Mouse (Mus musculus) midbrain, embryonic 12.5 days (tissue): ENCODE data around the gene Shld2. TPM values are rescaled to one million over a fixed set of nuclear protein-coding genes. Genes with fewer than 3 reads are reported as not detected.

Source experiments
- ATAC-seq: fragments of 200-750 bp; cut with Nextera tagmentation; 2 replicates; pipeline ENCODE4 v1.8.0; 2017; ENCODE audit warnings: low read depth, moderate TSS enrichment, moderate library complexity; ENCODE audit not compliant: low FRiP score
- H3K27ac ChIP-seq: fragments of 300-500 bp; sonication (generic); replicated peaks from 2 replicates; pipeline ENCODE4 v1.5.1; 2016; ENCODE audit warnings: mild to moderate bottlenecking
- H3K27me3 ChIP-seq: fragments of 300-500 bp; sonication (generic); 2 replicates; pipeline ENCODE4 v1.6.1; 2016; ENCODE audit warnings: mild to moderate bottlenecking
- H3K36me3 ChIP-seq: fragments of 300-500 bp; sonication (generic); 2 replicates; pipeline ENCODE4 v1.6.1; 2016
- H3K4me1 ChIP-seq: fragments of 300-500 bp; sonication (generic); 2 replicates; pipeline ENCODE4 v1.6.1; 2016
- H3K4me2 ChIP-seq: fragments of 300-500 bp; sonication (generic); replicated peaks from 2 replicates; pipeline ENCODE4 v1.6.1; 2016; ENCODE audit warnings: mild to moderate bottlenecking, moderate library complexity
- H3K4me3 ChIP-seq: fragments of 300-500 bp; sonication (generic); 2 replicates; pipeline ENCODE4 v1.5.1; 2016; ENCODE audit warnings: mild to moderate bottlenecking
- H3K9ac ChIP-seq: fragments of 300-500 bp; sonication (generic); replicated peaks from 2 replicates; pipeline ENCODE4 v1.6.1; 2016; ENCODE audit warnings: mild to moderate bottlenecking, moderate library complexity
- H3K9me3 ChIP-seq: fragments of 300-500 bp; sonication (generic); 2 replicates; pipeline ENCODE4 v1.6.1; 2016; ENCODE audit warnings: mild to moderate bottlenecking
- WGBS: fragments of 180-500 bp; shearing (Covaris S2); methylation state at CpG from one replicate; pipeline ENCODE4 v1.1.7; 2016; 5-methylcytosine and 5-hydroxymethylcytosine counted together
- polyA plus RNA-seq: library from polyadenylated mRNA; unstranded; fragments of >200 nt; fragmentation: Nextera tagmentation; extraction: Ambion mirVana; gene quantifications from 2 replicates; pipeline ENCODE4 v1.2.1, GENCODE M21; 2016

The Shld2 gene
- polyA plus RNA-seq, 1 experiment from 2014 or later, result 7.9 TPM

- Histone ChIP-seq H3K27me3 (no peaks in the 10 kb centered on the region), H3K27ac (no peak overlapping the region)
- 49% methylated on average over 2 of the region's 2 CpGs for WGBS
These were observed 101.6 kb downstream of the Shld2 start for GRCm38 (mm10) chr14:34208651-34209050.

GRCm38 (mm10) chr14:34207996-34208395 is 102.3 kb downstream of the Shld2 start:
- WGBS, result 83% methylated on average over 6 of the region's 6 CpGs
- H3K9me3 ChIP-seq, result no peaks in the 10 kb centered on the region
- H3K36me3 ChIP-seq, result no peaks in the 10 kb centered on the region
- no peak overlapping the region for H3K4me3 ChIP-seq
- H3K4me1 ChIP-seq, result no peaks in the 10 kb centered on the region
- H3K27ac ChIP-seq, result no peak overlapping the region
- no peaks in the 10 kb centered on the region for H3K27me3 ChIP-seq
- H3K9ac ChIP-seq, result no peak overlapping the region
- no peak overlapping the region for H3K4me2 ChIP-seq
- ATAC-seq, result no peak

More at GRCm38 (mm10) chr14:34208651-34209050, 101.6 kb downstream of the Shld2 start:
- Histone ChIP-seq H3K36me3 (no peaks in the 10 kb centered on the region), H3K9ac (no peak overlapping the region), H3K9me3 (no peaks in the 10 kb centered on the region), H3K4me2 (no peak overlapping the region), H3K4me3 (no peak overlapping the region), H3K4me1 (no peaks in the 10 kb centered on the region)
- ATAC-seq, result no peak

GRCm38 (mm10) chr14:34201231-34202035 is 108.9 kb downstream of the Shld2 start, which contains the start of gene Gprin2:
Gene Gprin2 (minus strand): TSS chr14:34201653.
- Histone ChIP-seq H3K4me3 (peak within 1 kb of the TSS; percentile 81), H3K36me3 (no peaks in the 10 kb centered on the region), H3K27ac (peak within 1 kb of the TSS; percentile 56), H3K4me1 (peaks cover 5% of the 10 kb centered on the region), H3K9ac (peak within 1 kb of the TSS; percentile 71), H3K9me3 (no peaks in the 10 kb centered on the region), H3K4me2 (peak within 1 kb of the TSS; percentile 94), H3K27me3 (peaks cover 22% of the 10 kb centered on the region)
- WGBS, result 6% methylated on average over 31 of the region's 52 CpGs
- ATAC-seq, result peak; percentile 81

- H3K4me3 ChIP-seq, result peak overlapping the region; percentile 81
- peak; percentile 81 for ATAC-seq
- no peaks in the 10 kb centered on the region for H3K36me3 ChIP-seq
- 1% methylated on average over 19 of the region's 19 CpGs for WGBS
- no peaks in the 10 kb centered on the region for H3K9me3 ChIP-seq
- H3K9ac ChIP-seq, result peak overlapping the region; percentile 71
- H3K4me1 ChIP-seq, result peaks cover 5% of the 10 kb centered on the region
- peak overlapping the region; percentile 94 for H3K4me2 ChIP-seq
- peaks cover 22% of the 10 kb centered on the region for H3K27me3 ChIP-seq
- peak overlapping the region; percentile 56 for H3K27ac ChIP-seq
These were observed 109.5 kb downstream of the Shld2 start for GRCm38 (mm10) chr14:34200738-34201230.

GRCm38 (mm10) chr14:34196706-34197105 is 113.6 kb downstream of the Shld2 start:
- H3K4me1 ChIP-seq, result peaks cover 5% of the 10 kb centered on the region
- WGBS, result 61% methylated on average over 4 of the region's 4 CpGs
- no peak overlapping the region for H3K4me3 ChIP-seq
- no peak for ATAC-seq
- no peak overlapping the region for H3K4me2 ChIP-seq
- H3K9me3 ChIP-seq, result no peaks in the 10 kb centered on the region
- H3K9ac ChIP-seq, result no peak overlapping the region
- H3K27me3 ChIP-seq, result peaks cover 18% of the 10 kb centered on the region
- no peak overlapping the region for H3K27ac ChIP-seq
- H3K36me3 ChIP-seq, result 0 out of 2 replicates have a peak, but pooled peaks cover 4% of the 10 kb centered on the region

GRCm38 (mm10) chr14:34195466-34195865 is 114.8 kb downstream of the Shld2 start:
- no peaks in the 10 kb centered on the region for H3K9me3 ChIP-seq
- no peak overlapping the region for H3K9ac ChIP-seq
- H3K36me3 ChIP-seq, result 0 out of 2 replicates have a peak, but pooled peaks cover 4% of the 10 kb centered on the region
- H3K4me1 ChIP-seq, result peaks cover under 1% of the 10 kb centered on the region
- no peak overlapping the region for H3K4me2 ChIP-seq
- no peak for ATAC-seq
- peaks cover 13% of the 10 kb centered on the region for H3K27me3 ChIP-seq
- WGBS, result 88% methylated on average over 15 of the region's 15 CpGs
- no peak overlapping the region for H3K27ac ChIP-seq
- no peak overlapping the region for H3K4me3 ChIP-seq

GRCm38 (mm10) chr14:34193879-34194278 is 116.4 kb downstream of the Shld2 start:
- H3K4me1 ChIP-seq, result no peaks in the 10 kb centered on the region
- H3K9me3 ChIP-seq, result no peaks in the 10 kb centered on the region
- no peak overlapping the region for H3K4me3 ChIP-seq
- no peak for ATAC-seq
- no peak overlapping the region for H3K4me2 ChIP-seq
- H3K27ac ChIP-seq, result no peak overlapping the region
- WGBS, result 69% methylated on average over 4 of the region's 4 CpGs
- 0 out of 2 replicates have a peak, but pooled peaks cover 4% of the 10 kb centered on the region for H3K36me3 ChIP-seq
- H3K27me3 ChIP-seq, result no peaks in the 10 kb centered on the region
- no peak overlapping the region for H3K9ac ChIP-seq

GRCm38 (mm10) chr14:34190361-34190760 is 119.9 kb downstream of the Shld2 start:
- H3K27ac ChIP-seq, result no peak overlapping the region

GRCm38 (mm10) chr14:34188629-34189028 is 121.7 kb downstream of the Shld2 start:
- no peaks in the 10 kb centered on the region for H3K4me1 ChIP-seq
- H3K9me3 ChIP-seq, result no peaks in the 10 kb centered on the region
- no peak overlapping the region for H3K4me3 ChIP-seq
- no peak for ATAC-seq
- WGBS, result 65% methylated on average over 5 of the region's 5 CpGs
- no peaks in the 10 kb centered on the region for H3K27me3 ChIP-seq
- H3K27ac ChIP-seq, result no peak overlapping the region
- no peak overlapping the region for H3K4me2 ChIP-seq
- H3K9ac ChIP-seq, result no peak overlapping the region
- H3K36me3 ChIP-seq, result no peaks in the 10 kb centered on the region

More at GRCm38 (mm10) chr14:34190361-34190760, 119.9 kb downstream of the Shld2 start:
- no peak for ATAC-seq
- Histone ChIP-seq H3K4me2 (no peak overlapping the region), H3K4me1 (no peaks in the 10 kb centered on the region), H3K9me3 (no peaks in the 10 kb centered on the region), H3K4me3 (no peak overlapping the region), H3K36me3 (0 out of 2 replicates have a peak, but pooled peaks cover 4% of the 10 kb centered on the region), H3K9ac (no peak overlapping the region), H3K27me3 (no peaks in the 10 kb centered on the region)
- WGBS, result 77% methylated on average over 7 of the region's 7 CpGs

Other genes starting within 250 kb of the Shld2 start
- 0.43 and 0.84 TPM in 2 replicates for gene Anxa8, start 224.5 kb downstream of the Shld2 start, polyA plus RNA-seq
- gene A630023A22Rik, start 207.7 kb downstream of the Shld2 start, polyA plus RNA-seq, result not detected in 2 replicates
- not detected in 2 replicates for gene Npy4r, start 158.0 kb downstream of the Shld2 start, polyA plus RNA-seq
- 3.1 and 3.5 TPM in 2 replicates for gene Gprin2, start 108.8 kb downstream of the Shld2 start, polyA plus RNA-seq
- gene Syt15, start 90.9 kb downstream of the Shld2 start, polyA plus RNA-seq, result 0.46 and 0.52 TPM in 2 replicates
- gene Glud1, start 234 bp upstream of the Shld2 start, polyA plus RNA-seq, result 96.3 and 107 TPM in 2 replicates
- gene Fam25c, start 44.9 kb upstream of the Shld2 start, polyA plus RNA-seq, result not detected in 2 replicates
- gene Sncg, start 64.3 kb upstream of the Shld2 start, polyA plus RNA-seq, result 50.9 and 63.4 TPM in 2 replicates
- 6.7 and 6.8 TPM in 2 replicates for gene Mmrn2, start 65.0 kb upstream of the Shld2 start, polyA plus RNA-seq
- gene Bmpr1a, start 192.8 kb upstream of the Shld2 start, polyA plus RNA-seq, result 43.3 and 44.1 TPM in 2 replicates
- gene 9230112D13Rik, start 212.3 kb upstream of the Shld2 start, polyA plus RNA-seq, result not detected in 2 replicates